Mouse (Mus musculus) hindbrain, embryonic 16.5 days (tissue): ENCODE data around the gene Msi2. TPM values are rescaled to one million over a fixed set of nuclear protein-coding genes. Genes with fewer than 3 reads are reported as not detected.

Experiments
- ATAC-seq: fragments of 200-750 bp; cut with Nextera tagmentation; 2 replicates; pipeline ENCODE4 v1.8.0; 2017; ENCODE audit warnings: moderate TSS enrichment, moderate library complexity
- H3K27ac ChIP-seq: fragments of 300-500 bp; sonication (generic); 2 replicates; pipeline ENCODE4 v1.5.1; 2014; ENCODE audit warnings: low read depth, mild to moderate bottlenecking, control low read depth, low read length, moderate library complexity
- H3K27me3 ChIP-seq: fragments of 300-500 bp; sonication (generic); replicated peaks from 2 replicates; pipeline ENCODE4 v1.6.1; 2014; ENCODE audit warnings: low read length; ENCODE audit not compliant: control insufficient read depth, insufficient read depth
- H3K36me3 ChIP-seq: fragments of 300-500 bp; sonication (generic); 2 replicates; pipeline ENCODE4 v1.6.1; 2014; ENCODE audit warnings: mild to moderate bottlenecking, low read length, moderate library complexity, mixed read lengths; ENCODE audit not compliant: control insufficient read depth, insufficient read depth
- H3K4me1 ChIP-seq: fragments of 300-500 bp; sonication (generic); 2 replicates; pipeline ENCODE4 v1.6.1; 2014; ENCODE audit warnings: low read depth, low read length; ENCODE audit not compliant: control insufficient read depth, insufficient read depth
- H3K4me2 ChIP-seq: fragments of 300-500 bp; sonication (generic); 2 replicates; pipeline ENCODE4 v1.6.1; 2014; ENCODE audit warnings: mild to moderate bottlenecking, low read length, control low read depth, moderate library complexity
- H3K4me3 ChIP-seq: fragments of 300-500 bp; sonication (generic); 2 replicates; pipeline ENCODE4 v1.5.1; 2014; ENCODE audit warnings: mild to moderate bottlenecking, low read length, control low read depth, moderate library complexity
- H3K9ac ChIP-seq: fragments of 300-500 bp; sonication (generic); 2 replicates; pipeline ENCODE4 v1.6.1; 2014; ENCODE audit warnings: low read depth, mild to moderate bottlenecking, control low read depth, low read length, moderate library complexity
- H3K9me3 ChIP-seq: fragments of 300-500 bp; sonication (generic); 2 replicates; pipeline ENCODE4 v1.6.1; 2014; ENCODE audit warnings: mild to moderate bottlenecking, low read length, moderate library complexity; ENCODE audit not compliant: control insufficient read depth
- WGBS: fragments of 180-500 bp; shearing (Covaris S2); extraction: QIAGEN DNeasy Blood & Tissue Kit; methylation state at CpG from one replicate; pipeline ENCODE4 v1.1.7; 2014; 5-methylcytosine and 5-hydroxymethylcytosine counted together
- polyA plus RNA-seq: library from polyadenylated mRNA; unstranded; fragments of >200 nt; fragmentation: Nextera tagmentation; extraction: Ambion mirVana; gene quantifications from 2 replicates; pipeline ENCODE4 v1.2.1, GENCODE M21; 2015

Gene Msi2
- polyA plus RNA-seq, 1 experiment from 2014 or later, result 31.0 TPM

DNA sequence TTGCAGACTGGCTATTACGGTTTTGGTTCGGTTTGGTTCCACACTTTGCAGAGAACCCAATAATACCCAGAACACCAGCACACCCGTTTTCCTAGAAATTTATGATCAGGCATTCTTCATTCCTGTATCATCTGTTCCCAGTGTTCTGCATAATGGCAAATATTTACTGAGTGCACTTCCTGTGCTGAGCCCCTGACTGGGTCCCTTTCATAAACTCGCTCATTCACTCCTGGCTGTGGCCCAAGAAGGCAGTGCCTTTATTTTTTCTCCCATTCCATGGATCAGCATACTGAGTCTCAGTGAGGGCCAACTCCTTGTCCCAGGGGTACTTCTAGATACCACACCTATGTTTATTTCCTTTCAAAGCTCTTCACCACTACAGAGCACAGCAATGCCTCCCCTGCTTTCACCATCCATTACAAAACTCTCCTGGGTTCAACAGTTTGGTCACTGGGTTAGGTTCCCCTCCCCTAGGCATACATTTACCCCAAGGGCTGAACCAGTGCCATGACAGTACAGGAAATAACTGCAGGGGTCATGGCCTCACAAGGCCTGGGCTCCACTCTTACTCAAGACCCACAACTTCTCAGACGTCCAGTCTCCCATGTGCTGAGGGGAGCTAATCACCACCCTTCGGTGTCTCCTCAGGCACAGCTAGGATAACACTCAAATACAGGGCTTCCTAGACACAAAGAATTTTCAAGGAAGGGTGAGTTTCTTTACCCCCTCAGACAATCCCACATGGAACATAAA lies 160.3 kb downstream of the Msi2 start:
- no peak overlapping the region for H3K4me3 ChIP-seq
- H3K4me1 ChIP-seq, result peaks cover 52% of the 10 kb centered on the region
- H3K4me2 ChIP-seq, result no peak overlapping the region
- H3K27me3 ChIP-seq, result no peaks in the 10 kb centered on the region
- no peaks in the 10 kb centered on the region for H3K36me3 ChIP-seq
- H3K9me3 ChIP-seq, result no peaks in the 10 kb centered on the region
- H3K9ac ChIP-seq, result no peak overlapping the region
- 58% methylated on average over 6 of the region's 6 CpGs for WGBS
- ATAC-seq, result no peak
- no peak overlapping the region for H3K27ac ChIP-seq

DNA sequence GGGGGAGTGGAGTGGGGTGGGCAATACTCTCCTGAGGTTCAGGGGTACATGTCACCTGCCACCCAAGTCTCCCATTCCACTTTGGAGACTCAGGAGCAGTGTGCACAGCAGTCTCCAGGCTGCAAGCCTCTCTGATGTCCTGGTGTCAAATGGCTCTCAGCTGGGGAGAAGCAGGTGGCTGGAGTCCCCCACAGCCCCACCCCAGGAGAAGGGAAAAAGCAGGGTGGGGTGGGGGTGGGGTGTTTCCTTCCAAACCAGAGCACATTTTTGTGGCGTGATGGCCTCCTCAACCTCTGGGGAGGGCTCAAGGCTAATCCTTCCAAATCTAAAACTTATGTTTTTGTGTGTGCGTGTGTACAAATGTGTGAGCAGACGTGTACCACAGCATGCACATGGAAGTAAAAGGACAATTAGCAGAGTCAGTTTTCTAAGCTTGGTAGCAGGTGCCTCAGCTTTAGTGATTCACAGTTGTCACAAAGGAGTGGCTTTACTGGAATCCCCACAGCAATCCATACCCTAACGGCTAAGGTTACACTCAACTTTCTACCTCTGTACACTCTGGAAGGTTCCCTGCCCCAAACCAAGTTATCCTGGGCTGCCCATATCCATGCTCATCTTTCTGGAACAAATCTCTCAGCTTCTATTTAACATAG lies 161.1 kb downstream of the Msi2 start:
- 60% methylated on average over 4 of the region's 4 CpGs for WGBS
- H3K27ac ChIP-seq, result peak overlapping the region; percentile 9; the same call in 1 of the 2 replicates
- H3K36me3 ChIP-seq, result no peaks in the 10 kb centered on the region
- no peak overlapping the region for H3K4me3 ChIP-seq
- no peak overlapping the region for H3K4me2 ChIP-seq
- H3K9ac ChIP-seq, result no peak overlapping the region
- ATAC-seq, result no peak
- H3K9me3 ChIP-seq, result no peaks in the 10 kb centered on the region
- peaks cover 59% of the 10 kb centered on the region for H3K4me1 ChIP-seq
- H3K27me3 ChIP-seq, result no peaks in the 10 kb centered on the region

DNA sequence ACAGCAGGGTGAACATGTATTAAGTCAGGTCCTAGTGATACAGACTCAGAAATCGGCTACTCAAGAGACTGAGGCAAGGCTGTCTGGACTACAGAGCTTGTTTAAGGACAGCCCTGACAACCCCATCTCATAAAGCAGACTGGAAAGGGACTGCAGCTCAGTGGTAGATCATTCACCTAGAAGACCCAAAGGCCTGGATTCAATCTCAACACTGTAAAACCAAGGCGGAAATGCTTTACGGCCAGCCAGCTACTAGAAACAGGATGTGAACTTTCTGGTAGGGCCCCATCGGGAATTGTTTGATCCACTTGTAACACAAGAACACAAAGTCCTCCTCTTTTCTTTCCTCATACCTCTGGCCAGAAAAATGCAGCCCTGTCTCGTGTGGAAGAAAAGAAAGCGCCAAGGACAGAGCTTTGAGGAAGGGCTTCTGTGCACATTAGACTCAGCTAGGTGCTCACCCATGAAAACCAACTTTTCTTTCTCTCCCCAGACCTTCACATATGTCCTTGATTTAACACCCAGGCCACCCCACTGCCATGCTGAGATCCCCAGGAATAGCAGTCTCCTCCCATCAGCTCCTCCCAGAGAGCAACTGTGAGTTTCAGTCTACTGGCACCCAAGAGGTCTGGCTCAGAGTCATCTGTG lies 162.3 kb downstream of the Msi2 start:
- 53% methylated on average over 6 of the region's 6 CpGs for WGBS
- H3K9me3 ChIP-seq, result no peaks in the 10 kb centered on the region
- no peak overlapping the region for H3K9ac ChIP-seq
- ATAC-seq, result no peak
- no peaks in the 10 kb centered on the region for H3K27me3 ChIP-seq
- H3K4me1 ChIP-seq, result peaks cover 66% of the 10 kb centered on the region
- no peaks in the 10 kb centered on the region for H3K36me3 ChIP-seq
- peak overlapping the region; percentile 14 for H3K27ac ChIP-seq
- H3K4me2 ChIP-seq, result no peak overlapping the region
- no peak overlapping the region for H3K4me3 ChIP-seq

DNA sequence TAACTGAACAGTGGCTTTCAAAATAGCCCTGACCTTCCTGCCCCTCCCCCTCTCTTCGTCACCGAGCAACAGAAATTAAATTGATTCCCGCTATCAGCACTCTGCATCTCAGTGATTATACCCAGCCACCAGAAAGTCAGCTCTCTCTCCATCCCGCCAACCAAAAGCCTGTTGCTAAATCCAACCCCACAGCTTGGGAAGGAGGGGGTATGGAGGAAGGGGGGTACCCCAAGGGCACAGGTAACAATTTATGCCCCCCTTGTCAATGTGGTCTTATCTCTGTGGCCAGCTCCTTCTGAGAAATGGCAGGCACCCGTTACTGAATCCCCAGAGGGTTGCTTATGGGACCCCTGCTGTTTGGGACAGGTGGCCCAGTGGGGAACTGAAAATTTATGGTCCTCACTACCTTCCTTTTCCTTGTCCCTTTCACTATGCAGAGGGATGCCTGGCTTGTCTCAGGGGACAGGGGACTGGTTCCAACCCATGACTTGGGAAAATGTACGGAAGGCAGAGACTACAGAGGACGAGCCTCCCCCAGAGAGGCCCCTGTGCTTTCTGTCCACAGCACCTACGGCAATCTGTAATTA lies 163.0 kb downstream of the Msi2 start:
- WGBS, result 29% methylated on average over 8 of the region's 8 CpGs
- ATAC-seq, result no peak
- Histone ChIP-seq H3K27me3 (no peaks in the 10 kb centered on the region), H3K4me2 (no peak overlapping the region), H3K9me3 (no peaks in the 10 kb centered on the region), H3K9ac (no peak overlapping the region), H3K4me1 (peaks cover 71% of the 10 kb centered on the region), H3K27ac (peak overlapping the region; percentile 39; the same call in 1 of the 2 replicates), H3K4me3 (no peak overlapping the region), H3K36me3 (no peaks in the 10 kb centered on the region)

DNA sequence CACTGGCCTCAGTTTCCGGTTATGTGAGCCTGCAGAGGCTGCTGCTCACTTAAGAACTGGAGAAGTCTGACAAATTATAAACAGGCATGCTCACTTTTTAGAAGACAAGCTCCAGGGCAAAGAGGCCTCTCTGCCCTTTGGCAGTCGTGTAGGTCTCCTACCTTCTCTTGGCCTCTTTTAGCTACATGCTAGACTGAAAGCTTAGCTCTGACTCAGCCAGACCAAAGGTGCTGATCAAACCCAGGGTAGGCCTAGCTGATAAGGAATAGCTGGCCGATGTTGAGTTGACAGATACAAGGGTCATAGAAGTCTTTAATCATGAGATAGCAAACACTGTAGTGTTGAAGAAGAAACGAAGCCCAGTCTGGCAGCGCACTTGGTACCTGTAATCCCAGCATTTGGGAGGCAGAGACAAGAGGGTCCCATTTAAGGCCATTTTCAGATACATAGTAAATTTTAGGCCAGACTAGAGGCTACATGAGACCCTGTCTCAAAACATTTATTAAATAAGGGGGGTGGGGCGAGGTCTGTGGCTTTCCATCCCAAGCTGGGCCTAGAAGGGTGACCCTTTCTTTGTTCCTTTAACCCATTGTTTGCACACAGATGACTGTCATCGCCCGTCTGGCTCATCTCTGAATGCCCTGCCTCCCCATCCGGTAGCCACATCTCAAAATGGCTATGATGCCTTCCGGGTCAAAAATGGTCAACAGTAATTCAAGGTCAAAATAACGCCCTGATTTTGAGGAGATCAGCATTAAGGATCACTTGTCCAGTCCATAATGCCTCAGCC lies 164.6 kb downstream of the Msi2 start:
- Histone ChIP-seq H3K4me2 (no peak overlapping the region), H3K27ac (peak overlapping the region; percentile 67), H3K9ac (no peak overlapping the region), H3K27me3 (no peaks in the 10 kb centered on the region), H3K36me3 (no peaks in the 10 kb centered on the region), H3K9me3 (no peaks in the 10 kb centered on the region), H3K4me3 (no peak overlapping the region), H3K4me1 (peaks cover 82% of the 10 kb centered on the region)
- no peak for ATAC-seq
- WGBS, result 55% methylated on average over 11 of the region's 11 CpGs

DNA sequence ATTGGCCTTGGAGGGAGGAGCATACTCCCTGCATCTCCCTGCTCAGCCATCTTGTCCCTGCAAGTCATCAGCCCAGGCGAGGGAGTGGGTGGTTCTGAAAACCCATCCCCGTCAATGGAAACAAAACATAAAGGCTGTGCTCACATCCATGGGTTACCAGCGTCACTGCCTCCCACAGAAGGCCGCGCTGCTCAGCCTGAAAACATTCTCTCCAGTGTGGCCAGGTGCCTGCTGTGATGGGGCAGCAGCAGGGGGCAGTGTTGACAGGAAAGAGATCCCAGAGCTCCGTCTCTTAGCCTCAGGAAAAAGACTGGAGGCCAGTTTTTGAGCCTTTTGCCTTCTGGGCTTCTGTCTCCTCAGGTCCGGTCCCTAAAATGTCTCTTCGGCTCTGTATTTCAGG lies 165.3 kb downstream of the Msi2 start:
- H3K4me3 ChIP-seq, result no peak overlapping the region
- H3K9ac ChIP-seq, result no peak overlapping the region
- 30% methylated on average over 8 of the region's 8 CpGs for WGBS

DNA sequence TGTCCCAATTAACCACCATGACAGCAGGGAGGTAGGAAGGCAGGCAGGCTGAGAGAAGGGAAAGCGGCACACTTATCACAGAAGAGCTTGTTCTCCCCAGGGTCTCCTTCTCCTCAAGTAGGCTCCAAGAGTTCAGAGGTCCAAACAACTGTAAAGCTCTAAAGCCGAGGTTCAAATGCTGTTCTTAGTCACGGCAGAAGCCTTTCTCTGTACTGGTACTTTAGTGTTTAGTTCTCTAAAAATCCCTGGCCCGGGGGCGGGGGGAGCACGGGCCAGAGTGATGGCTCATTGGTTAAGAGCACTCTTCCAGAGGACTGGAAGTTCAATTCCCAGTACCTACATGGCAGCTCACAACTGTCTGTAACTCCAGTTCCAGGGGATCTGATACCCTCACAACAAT lies 165.9 kb downstream of the Msi2 start:
- H3K27me3 ChIP-seq, result no peaks in the 10 kb centered on the region

More for the DNA sequence above, 165.3 kb downstream of the Msi2 start:
- H3K36me3 ChIP-seq, result no peaks in the 10 kb centered on the region
- ATAC-seq, result no peak; the same call in 1 of the 2 replicates
- H3K9me3 ChIP-seq, result no peaks in the 10 kb centered on the region
- H3K27me3 ChIP-seq, result no peaks in the 10 kb centered on the region
- H3K4me2 ChIP-seq, result no peak overlapping the region
- H3K27ac ChIP-seq, result peak overlapping the region; percentile 67
- peaks cover 85% of the 10 kb centered on the region for H3K4me1 ChIP-seq

DNA sequence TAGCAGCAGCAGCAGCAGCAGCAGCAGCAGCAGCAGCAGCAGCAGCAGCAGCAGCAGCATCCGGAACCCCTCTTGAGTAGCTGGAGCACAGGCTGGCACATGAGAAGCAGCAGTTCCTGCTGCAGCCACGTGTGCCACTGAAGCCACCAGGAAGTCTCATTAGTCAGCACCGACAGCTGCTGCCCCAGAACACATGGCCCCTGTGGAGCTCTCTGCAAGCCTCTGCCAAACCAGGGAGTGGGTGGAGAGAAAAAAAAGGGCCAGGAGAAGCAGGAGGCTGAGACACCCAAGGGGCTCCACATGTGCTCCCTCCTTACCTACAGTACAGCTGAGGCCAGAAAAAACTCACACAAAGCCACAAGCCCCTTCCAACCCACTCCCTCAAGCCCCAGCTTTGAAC lies 167.3 kb downstream of the Msi2 start:
- Histone ChIP-seq H3K27ac (peak overlapping the region; percentile 74), H3K9me3 (no peaks in the 10 kb centered on the region), H3K4me1 (peaks cover 84% of the 10 kb centered on the region), H3K9ac (no peak overlapping the region), H3K36me3 (no peaks in the 10 kb centered on the region), H3K4me3 (no peak overlapping the region), H3K27me3 (no peaks in the 10 kb centered on the region), H3K4me2 (no peak overlapping the region)
- 3% methylated on average over 3 of the region's 3 CpGs for WGBS
- peak; percentile 56; the same call in 1 of the 2 replicates for ATAC-seq

More for the DNA sequence above, 165.9 kb downstream of the Msi2 start:
- H3K36me3 ChIP-seq, result no peaks in the 10 kb centered on the region
- 49% methylated on average over 6 of the region's 6 CpGs for WGBS
- no peak overlapping the region for H3K4me3 ChIP-seq
- peaks cover 86% of the 10 kb centered on the region for H3K4me1 ChIP-seq
- no peak overlapping the region for H3K4me2 ChIP-seq
- no peaks in the 10 kb centered on the region for H3K9me3 ChIP-seq
- no peak for ATAC-seq
- H3K27ac ChIP-seq, result 0 out of 2 replicates have a peak overlapping the region, but pooled peaks have one; percentile 2
- H3K9ac ChIP-seq, result no peak overlapping the region
